Mouse (Mus musculus) fibroblast of lung, adult 2 months (primary cell): Measurements from ENCODE around the gene Ppcdc.

Experiments used
- DNase-seq: peaks from one replicate; pipeline ENCODE4 v3.0.0-alpha.2; 2011; ENCODE audit warnings: low read depth

The Ppcdc gene

GRCm38 (mm10) chr9:57439522-57440295 is at the start of gene Ppcdc:
Ppcdc (minus strand) TSS chr9:57440124.
- DNase-seq: peak; percentile 93

- no peak for DNase-seq
Observed at GRCm38 (mm10) chr9:57487807-57488206, 47.9 kb upstream of the Ppcdc start.

DNA sequence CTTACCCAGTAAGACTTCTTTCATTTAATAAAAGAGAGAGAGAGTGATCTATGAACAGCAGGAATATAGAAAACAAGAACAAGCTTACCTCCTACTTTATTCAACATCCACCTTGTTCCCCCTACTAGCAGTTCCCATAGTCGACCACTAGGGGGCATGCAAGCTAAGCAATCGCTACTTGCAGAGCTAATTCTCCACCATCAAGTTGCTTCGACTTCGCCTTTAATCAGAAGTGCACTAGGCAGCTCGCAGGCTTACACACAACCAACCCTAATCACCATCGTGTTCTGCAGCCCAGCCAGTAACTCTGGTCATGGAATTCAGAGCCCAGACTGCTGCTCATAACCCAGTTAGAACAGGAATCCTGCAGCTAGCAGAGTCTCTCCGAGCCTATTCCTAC is 45.9 kb upstream of the Ppcdc start:
- peak; percentile 50 for DNase-seq

- DNase-seq: no peak
Observed at GRCm38 (mm10) chr9:57468914-57469313, 29.0 kb upstream of the Ppcdc start.

DNA sequence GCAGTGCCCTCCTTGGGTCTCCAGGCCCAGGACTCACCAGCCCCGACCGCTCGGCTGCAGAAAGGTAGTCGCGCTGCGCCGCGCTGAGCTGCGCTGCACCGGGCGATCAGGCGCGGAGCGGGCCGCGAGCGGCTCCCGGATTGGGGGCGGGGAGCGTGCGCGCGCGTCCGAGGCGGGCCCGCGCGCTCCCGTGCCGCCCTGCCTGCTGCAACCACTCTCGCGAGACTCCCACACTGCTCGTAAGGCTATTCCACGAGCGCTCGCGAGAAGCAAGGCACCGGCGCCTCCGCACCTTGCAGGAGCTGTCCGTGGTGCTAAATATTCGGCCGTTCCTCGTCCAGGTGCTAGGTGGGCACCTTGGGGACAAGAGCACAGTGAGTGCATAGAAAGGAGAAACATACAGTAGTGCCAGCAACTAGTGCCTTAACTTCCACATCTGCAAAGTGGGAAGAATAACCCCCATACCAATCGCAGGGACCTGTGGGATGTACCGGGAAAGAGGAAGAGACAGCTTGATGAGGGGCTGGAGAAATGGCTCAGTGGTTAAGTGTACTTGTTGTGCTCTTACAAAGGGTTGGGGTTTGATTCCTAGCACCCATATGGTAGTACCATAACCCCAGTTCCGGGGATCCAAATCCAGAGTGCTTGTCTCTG is 28.1 kb upstream of the Ppcdc start, which contains the start of gene Scamp5:
Gene Scamp5, minus strand, starts transcription at position 165 of the 654 bp plus-strand sequence.
- DNase-seq: peak; percentile 65

DNA sequence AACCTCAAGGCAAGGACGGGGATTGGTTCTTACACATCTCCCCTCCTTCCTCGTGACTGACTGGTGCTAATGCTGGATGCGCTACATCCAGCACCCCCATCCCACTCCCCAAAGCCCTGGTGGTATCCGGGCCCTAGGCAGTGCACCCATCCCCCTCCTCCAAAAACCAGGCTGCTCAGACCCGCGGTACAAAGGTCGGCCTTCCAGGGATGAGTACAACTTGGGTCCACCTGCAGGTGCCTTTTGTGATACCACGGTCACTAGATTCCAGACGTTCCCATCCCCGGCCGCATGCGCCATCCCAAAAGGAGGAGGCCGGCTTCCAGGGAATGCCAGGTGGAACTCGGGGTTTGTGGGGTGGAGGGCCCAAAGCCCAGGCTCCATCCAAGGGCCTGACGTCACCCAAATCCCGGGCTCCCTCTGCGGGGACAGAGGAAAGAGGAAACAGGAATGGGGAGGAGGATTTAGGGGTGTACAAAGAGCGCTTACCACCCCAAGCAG is 27.4 kb upstream of the Ppcdc start:
- peak; percentile 0 for DNase-seq

DNA sequence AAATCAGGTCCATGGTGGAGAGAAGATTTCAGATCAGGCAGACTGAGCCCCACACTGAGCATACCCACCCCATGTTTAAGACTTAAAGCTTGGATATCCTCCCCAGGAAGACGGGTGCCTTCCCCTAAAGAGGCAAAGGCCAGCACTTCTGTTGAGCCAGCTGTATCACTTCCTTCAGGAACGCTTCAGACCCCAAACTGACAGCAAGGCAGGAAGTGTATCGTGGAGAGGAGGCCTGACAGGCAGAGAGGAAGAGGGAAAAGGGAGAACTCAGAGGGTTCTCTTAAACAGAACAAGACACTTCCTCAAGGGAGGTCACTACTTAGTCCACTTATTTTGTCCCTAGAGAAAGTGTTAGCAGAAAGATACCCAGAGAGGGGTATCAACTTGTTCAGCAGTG is 26.2 kb upstream of the Ppcdc start:
- DNase-seq: no peak

DNA sequence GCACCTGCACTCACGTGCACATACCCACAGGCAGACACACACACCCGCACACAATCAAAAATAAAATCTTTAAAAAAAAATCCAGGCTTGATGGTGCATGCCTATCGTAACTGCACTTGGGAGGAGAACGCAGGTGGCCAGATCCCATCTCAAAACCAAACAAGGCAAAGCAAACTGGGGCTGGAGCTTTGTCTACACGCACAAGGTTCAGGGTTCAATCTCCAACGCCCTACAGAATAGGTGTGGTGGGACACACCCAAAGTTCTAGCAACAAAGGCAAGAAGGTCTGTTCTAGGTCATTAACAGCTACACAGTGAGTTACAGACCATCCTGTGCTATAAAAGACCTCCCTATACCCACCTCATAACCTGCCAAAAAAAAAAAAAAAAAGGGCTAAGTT is 22.9 kb upstream of the Ppcdc start:
- no peak for DNase-seq

DNA sequence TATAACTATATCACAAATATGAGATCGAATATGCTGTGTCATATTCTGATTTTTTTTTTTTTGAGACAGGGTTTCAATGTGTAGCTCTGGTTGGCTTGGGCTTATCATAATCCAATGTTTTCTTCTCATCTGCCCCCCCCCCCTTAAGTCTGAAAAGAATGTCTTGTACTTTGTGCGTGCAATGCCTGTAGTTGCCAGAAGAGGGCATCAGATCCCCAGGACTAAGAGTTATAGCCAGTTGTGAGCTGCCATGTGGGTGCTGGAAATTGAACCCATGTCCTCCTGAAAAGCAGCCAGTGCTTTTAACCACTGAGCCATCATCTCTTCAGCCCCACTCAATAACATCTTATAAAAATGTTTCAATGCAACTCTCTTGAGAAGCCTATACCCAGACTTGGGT is 19.8 kb upstream of the Ppcdc start:
- no peak for DNase-seq

GRCm38 (mm10) chr9:57453516-57453915 is 13.6 kb upstream of the Ppcdc start:
- no peak for DNase-seq

DNA sequence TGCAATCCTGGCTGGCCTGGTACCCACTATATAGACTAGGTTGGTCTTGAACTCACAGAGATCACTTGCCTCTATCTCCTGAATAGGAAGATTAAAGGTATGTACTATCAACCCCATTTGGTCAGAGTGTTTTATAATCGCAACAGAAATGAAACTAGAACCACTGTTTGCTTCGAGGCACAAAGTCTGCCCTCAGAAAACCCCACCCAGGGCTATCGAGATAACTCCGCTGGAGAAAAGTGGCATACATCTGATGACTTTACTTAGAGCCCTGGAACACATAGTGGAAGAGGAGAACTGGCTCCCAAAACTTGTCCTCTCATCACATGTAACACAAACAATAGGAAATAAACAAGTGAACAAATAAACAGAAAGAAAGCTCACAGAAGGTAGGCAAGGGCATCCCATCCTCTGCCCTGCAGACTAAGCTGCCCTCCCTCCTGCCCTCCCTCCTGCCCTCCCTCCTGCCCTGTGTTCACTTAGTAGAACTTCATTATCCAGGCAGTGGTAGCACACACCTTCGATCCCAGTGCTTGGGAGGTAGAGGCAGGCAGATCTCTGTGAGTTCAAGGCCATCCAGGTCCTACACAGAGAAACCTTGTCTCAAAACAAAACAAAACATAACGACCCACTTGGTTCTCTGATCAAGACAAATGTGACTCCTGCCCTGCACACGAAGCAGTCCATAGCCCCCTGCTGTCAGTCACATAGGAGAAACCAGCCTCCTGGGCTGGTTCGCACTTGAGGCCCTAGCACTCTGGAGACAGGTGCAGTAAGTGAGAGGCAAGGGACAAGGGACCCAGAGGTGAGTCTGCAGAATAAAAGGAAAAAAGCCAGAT is 12.9 kb upstream of the Ppcdc start:
- no peak for DNase-seq

GRCm38 (mm10) chr9:57449715-57450114 is 9.8 kb upstream of the Ppcdc start:
- no peak for DNase-seq

GRCm38 (mm10) chr9:57440620-57441019 is 696 bp upstream of the Ppcdc start:
- no peak for DNase-seq

DNA sequence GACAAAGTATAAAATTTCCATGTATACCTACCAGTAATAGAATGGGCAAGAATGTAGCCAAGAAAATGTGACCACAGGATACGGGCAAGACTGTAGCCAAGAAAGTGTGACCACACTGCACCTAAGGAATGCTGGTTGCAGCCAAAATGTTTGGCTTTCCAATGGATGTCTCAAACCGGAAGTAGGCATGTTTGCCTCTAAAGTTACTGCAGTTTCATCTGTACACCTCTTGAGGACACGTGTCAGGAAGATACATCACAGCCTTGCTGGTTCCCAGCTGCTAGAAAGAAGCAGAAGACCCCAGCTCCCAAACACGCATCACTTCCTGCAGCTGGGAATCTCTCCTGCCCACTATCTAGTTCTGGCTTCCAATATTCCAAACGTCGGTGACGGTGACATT is 841 bp downstream of the Ppcdc start:
- peak; percentile 52 for DNase-seq

DNA sequence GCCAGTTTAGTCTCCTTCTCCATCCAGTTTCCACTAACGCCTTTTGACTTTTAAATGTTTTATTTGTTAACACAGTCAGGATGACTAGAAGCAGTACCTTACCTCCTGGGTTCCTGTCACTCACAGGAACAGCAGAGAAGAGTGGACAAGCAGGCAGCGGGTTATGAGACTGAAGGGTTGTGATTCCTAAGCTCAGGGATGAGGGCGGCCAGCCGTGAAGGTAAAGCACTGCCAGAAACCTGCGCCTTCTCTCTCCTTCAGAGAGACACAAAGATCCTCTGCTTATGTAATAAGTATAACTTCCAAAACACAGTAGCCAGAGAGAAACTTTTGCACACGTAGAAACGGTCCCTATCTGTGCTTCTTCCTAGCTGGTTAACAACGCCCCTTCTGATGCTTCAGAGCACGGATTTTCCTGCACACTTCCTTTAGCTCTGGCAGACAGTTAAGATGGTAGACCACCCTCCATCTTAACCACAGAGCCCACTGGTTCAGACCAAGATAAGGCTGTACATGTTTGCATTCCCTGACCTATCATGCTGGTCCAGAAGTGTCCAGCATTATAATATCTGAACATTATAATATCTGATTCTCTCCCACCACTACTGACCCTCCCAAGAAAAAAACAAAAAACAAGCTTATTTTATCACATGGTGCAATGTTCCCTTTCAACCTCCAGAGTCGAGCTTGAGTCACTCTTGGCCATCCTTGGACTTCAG is 1.9 kb downstream of the Ppcdc start:
- no peak for DNase-seq

- no peak for DNase-seq
Observed at GRCm38 (mm10) chr9:57436166-57436565, 3.8 kb downstream of the Ppcdc start.

DNA sequence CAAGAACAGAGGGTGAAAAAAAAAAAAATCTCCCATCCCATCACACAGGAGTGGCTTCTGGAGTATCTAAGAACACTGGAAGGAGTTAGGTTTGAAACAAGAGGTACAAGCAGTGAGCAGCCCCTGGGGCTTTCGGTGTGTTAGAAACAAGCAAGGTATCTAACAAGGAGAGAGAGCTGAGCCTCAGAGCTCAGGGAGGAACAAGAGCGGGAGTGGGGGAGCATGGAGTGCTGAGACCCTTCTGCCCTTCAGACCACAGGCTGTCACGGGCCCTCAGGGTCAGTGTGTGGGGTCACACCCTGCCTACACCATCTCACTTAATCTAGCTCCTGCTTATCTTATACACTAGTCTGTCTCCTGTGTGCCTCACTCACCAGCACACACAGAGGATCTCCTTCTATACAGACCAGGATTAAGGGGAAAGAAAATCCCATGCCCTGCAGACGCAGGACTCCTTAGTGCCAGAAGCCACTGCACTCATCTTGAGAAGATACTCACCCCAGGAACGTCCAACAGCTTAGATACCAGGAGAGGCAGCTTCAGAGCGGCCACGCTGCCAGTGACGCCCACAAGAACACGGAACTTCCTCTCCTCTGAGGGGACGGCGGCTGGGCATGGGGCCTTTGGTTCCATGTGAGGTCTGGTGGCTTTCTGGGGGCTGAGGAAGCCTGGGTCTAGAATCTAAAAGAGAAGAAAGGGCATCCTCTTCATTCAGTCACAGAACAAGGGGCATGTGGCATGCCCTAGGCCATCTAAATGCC is 5.3 kb downstream of the Ppcdc start:
- DNase-seq: no peak

- peak; percentile 87 for DNase-seq
Observed at GRCm38 (mm10) chr9:57433097-57434032, 6.6 kb downstream of the Ppcdc start.

GRCm38 (mm10) chr9:57432480-57432879 is 7.4 kb downstream of the Ppcdc start:
- DNase-seq: no peak

DNA sequence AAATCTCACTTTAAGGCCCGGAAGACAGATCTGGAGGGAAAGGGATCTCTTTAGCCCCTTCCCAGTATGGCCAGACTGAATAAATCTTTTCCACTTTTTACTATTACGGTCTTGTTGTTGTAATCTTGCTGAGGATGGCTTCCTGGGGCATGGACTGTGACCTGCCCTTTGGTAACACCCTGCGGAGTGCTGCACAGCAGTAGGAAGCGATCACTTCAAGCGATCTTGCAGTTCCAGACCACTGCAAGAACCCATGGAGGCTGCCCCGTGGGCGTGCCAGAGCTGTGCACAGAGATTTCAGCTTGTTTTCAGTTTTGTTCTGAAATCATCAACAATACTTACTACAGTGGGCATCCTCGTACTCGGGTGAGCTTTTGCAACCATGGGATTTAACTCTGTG is 8.7 kb downstream of the Ppcdc start:
- DNase-seq: no peak
